Mouse (Mus musculus): ENCODE results near the gene Ap1b1. TPM values are rescaled to one million over a fixed set of nuclear protein-coding genes. Genes with fewer than 3 reads are reported as not detected.
A peak's percentile ranks its signal among the peaks of the same experiment; 100 is the strongest.

The Ap1b1 gene
- polyA plus RNA-seq, 1 experiment from 2014 or later, result 41.8 TPM

- WGBS, result 88% methylated on average over 1 of the region's 1 CpGs
- Histone ChIP-seq H3K27me3 (ENCODE audit: control insufficient read depth, insufficient read depth, low read length) (no peaks in the 10 kb centered on the region), H3K4me1 (replicated peaks; ENCODE audit: control insufficient read depth, insufficient read depth) (no peaks in the 10 kb centered on the region), H3K36me3 (ENCODE audit: control insufficient read depth, insufficient read depth, low read length) (peaks cover 37% of the 10 kb centered on the region), H3K4me2 (replicated peaks; ENCODE audit: low read depth) (no peak overlapping the region), H3K27ac (replicated peaks) (no peak overlapping the region), H3K9me3 (ENCODE audit: control insufficient read depth, low read length) (no peaks in the 10 kb centered on the region), H3K4me3 (ENCODE audit: low read depth, low read length) (no peak overlapping the region), H3K9ac (ENCODE audit: low read length) (no peak overlapping the region)
- DNase-seq (ENCODE audit: low spot score), result no peak
- no peak for ATAC-seq (ENCODE audit: low FRiP score, low TSS enrichment)
- TF ChIP-seq CTCF (IDR thresholded peaks at IDR 0.05; ENCODE audit: low read depth) (no peak), EP300 (optimal IDR thresholded peaks at IDR 0.05) (no peak)
Measured at GRCm38 (mm10) chr11:5089147-5089546, 102.5 kb downstream of the Ap1b1 start.

- Histone ChIP-seq H3K4me1 (replicated peaks; ENCODE audit: control insufficient read depth, insufficient read depth) (no peaks in the 10 kb centered on the region), H3K27ac (replicated peaks) (no peak overlapping the region), H3K36me3 (ENCODE audit: control insufficient read depth, insufficient read depth, low read length) (peaks cover 17% of the 10 kb centered on the region), H3K4me2 (replicated peaks; ENCODE audit: low read depth) (no peak overlapping the region), H3K9me3 (ENCODE audit: control insufficient read depth, low read length) (no peaks in the 10 kb centered on the region), H3K9ac (ENCODE audit: low read length) (no peak overlapping the region), H3K4me3 (ENCODE audit: low read depth, low read length) (no peak overlapping the region), H3K27me3 (ENCODE audit: control insufficient read depth, insufficient read depth, low read length) (no peaks in the 10 kb centered on the region)
- peak; percentile 48 for DNase-seq (ENCODE audit: low spot score)
- TF ChIP-seq CTCF (IDR thresholded peaks at IDR 0.05; ENCODE audit: low read depth) (peak; percentile 65), EP300 (optimal IDR thresholded peaks at IDR 0.05) (no peak)
- 28% methylated on average over 2 of the region's 2 CpGs for WGBS
- peak; percentile 79 for ATAC-seq (ENCODE audit: low FRiP score, low TSS enrichment)
Measured at GRCm38 (mm10) chr11:5091706-5092105, 105.1 kb downstream of the Ap1b1 start.

Small RNAs within 50 kb of the gene (microRNA-seq; reads per million reads assigned to microRNA genes)
- not detected for gene Gm47296

Other genes starting within 250 kb of the Ap1b1 start
- 0.12 and 0.13 TPM in 2 replicates for gene Cabp7, start 240.0 kb upstream of the Ap1b1 start, polyA plus RNA-seq (2015; fragmentation: Nextera tagmentation; extraction: Ambion mirVana)
- 18.2 and 18.7 TPM in 2 replicates for gene Nf2, start 137.3 kb upstream of the Ap1b1 start, polyA plus RNA-seq (2015; fragmentation: Nextera tagmentation; extraction: Ambion mirVana)
- 28.2 and 29.7 TPM in 2 replicates for gene Nipsnap1, start 112.9 kb upstream of the Ap1b1 start, polyA plus RNA-seq (2015; fragmentation: Nextera tagmentation; extraction: Ambion mirVana)
- 18.3 and 21.0 TPM in 2 replicates for gene Thoc5, start 91.5 kb upstream of the Ap1b1 start, polyA plus RNA-seq (2015; fragmentation: Nextera tagmentation; extraction: Ambion mirVana)
- 0.25 TPM in 2 replicates for gene Nefh, start 38.8 kb upstream of the Ap1b1 start, polyA plus RNA-seq (2015; fragmentation: Nextera tagmentation; extraction: Ambion mirVana)
- 1.6 and 1.9 TPM in 2 replicates for gene Rasl10a, start 71.3 kb downstream of the Ap1b1 start, polyA plus RNA-seq (2015; fragmentation: Nextera tagmentation; extraction: Ambion mirVana)
- gene Gas2l1, start 78.5 kb downstream of the Ap1b1 start, polyA plus RNA-seq (2015; fragmentation: Nextera tagmentation; extraction: Ambion mirVana), result 21.4 and 24.8 TPM in 2 replicates
- gene Rhbdd3, start 112.1 kb downstream of the Ap1b1 start, polyA plus RNA-seq (2015; fragmentation: Nextera tagmentation; extraction: Ambion mirVana), result 19.1 and 19.6 TPM in 2 replicates
- gene Ewsr1, start 112.4 kb downstream of the Ap1b1 start, polyA plus RNA-seq (2015; fragmentation: Nextera tagmentation; extraction: Ambion mirVana), result 231 and 235 TPM in 2 replicates
- 48.7 and 51.3 TPM in 2 replicates for gene Emid1, start 165.4 kb downstream of the Ap1b1 start, polyA plus RNA-seq (2015; fragmentation: Nextera tagmentation; extraction: Ambion mirVana)